Mouse (Mus musculus) lung, postnatal 36 days (tissue): ENCODE measurements around the gene Tbc1d9b.
A peak's percentile ranks its signal among the peaks of the same experiment; 100 is the strongest.
"Not testable (repeated sequence)": the region's sequence is repeated elsewhere in the genome, so short reads cannot be mapped to it uniquely, and the experiment has no call there.

Source experiments
- DNase-seq: peaks from one replicate; pipeline ENCODE4 v3.0.0; 2022; ENCODE audit warnings: mixed read lengths

Tbc1d9b gene

DNA sequence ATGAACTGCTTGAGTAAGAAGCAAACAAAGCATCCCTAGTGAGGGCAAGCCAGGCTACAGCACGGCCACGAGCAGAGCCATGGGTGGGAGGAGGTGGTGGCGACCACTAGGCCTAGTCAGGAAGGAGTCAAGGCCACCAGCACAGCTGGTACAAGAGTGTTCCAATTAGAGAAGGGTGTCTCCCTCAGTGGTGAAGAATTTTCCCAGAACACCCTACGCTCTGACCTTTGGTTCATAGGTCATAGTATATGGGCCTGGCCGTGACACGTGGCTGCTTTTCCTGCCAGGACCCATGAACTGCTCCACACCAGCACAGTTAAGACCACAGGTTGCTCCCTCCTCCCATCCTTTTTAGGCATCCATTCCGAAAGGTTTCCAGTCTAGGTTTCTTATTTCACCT, 8.4 kb downstream of the Tbc1d9b start:
- DNase-seq = no peak

DNA sequence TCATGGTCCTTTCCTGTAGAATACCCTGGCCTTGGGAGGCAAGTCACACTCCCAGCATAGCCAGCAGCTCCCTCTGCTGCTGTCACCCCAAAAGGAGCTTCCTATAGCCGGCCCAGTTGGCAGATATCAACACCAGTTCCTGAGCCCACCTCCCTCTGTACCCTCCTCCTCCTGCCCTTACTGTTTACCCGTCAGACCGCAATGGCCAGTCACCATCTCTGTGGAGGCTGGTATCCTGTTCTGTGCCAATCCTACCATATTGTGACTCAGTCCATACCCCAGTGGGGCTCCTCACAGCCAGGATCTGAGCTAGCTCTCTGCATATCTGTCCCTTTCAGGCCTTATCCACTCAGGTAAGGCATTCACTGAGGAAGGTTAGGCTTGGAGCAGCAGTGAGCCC, 14.3 kb downstream of the Tbc1d9b start:
- DNase-seq = no peak

DNA sequence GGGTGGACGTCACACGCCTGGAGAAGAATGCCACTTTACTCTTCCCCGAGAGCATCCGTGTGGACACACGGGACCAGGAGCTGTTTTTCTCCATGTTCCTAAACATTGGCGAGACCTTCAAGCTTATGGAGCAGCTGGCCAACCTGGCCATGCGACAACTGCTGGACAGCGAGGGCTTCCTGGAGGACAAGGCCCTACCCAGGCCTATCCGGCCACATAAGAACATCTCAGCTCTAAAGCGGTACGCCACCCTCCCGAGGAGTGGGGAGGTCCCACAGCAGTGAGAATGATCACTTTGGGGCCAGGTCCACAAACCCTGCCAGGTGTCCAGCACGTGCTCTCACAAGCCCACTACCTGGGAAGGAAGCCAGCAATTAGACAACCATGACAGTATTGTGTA, 14.9 kb downstream of the Tbc1d9b start:
- DNase-seq = no peak

DNA sequence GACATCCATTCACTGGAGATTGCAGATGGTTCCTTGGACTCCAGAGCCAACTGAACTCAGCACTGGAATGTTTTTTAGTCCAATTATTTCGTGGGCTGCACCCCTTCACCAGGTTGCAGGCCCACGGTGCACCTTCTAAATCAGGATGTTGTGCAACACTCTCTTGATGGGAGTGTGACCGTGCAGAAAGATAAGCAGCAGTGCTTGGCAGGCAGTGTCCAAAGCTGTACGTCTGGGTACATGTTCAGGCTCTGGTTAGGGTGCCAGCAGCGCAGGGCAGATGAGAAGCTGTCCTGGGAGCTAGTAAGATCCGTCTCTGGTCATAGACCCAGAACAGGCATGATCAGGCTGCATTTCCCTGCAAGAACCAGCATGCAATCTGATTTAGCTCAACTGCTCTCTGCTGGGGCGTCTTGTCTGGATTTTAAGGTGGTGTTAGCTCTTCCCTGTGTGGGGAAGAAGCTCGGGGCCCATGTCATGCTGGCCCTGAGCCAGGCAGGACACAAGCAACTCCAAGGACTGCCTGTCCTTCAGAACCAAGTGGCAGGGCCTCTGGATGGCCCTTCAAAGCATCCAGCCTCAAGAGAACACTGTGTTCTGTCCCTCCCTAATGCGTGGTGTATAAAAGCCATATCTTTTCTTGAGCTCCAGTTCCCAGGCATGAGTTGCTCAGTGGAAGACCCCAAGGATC, 16.2 kb downstream of the Tbc1d9b start:
- DNase-seq = peak; percentile 56

DNA sequence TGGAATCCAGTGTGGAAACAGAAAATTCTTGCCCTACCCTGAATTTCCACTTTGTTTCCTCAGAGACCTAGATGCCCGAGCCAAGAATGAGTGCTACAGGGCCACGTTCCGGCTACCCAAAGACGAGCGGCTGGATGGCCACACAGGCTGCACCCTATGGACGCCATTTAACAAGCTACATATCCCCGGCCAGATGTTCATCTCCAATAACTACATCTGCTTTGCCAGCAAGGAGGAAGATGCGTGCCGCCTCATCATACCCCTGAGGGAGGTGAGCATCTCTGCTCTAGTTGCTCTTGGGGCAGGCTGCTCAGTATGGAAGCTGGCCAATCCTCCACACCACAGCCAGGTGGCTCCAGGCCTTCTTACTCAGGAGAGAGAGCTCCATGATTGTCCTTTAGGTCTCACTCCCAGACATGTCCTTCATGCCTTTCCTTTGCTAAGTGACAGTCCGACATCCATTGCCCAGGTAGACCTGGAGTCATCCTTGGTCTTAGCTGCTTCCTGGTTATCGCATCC, 16.8 kb downstream of the Tbc1d9b start:
- DNase-seq = no peak

DNA sequence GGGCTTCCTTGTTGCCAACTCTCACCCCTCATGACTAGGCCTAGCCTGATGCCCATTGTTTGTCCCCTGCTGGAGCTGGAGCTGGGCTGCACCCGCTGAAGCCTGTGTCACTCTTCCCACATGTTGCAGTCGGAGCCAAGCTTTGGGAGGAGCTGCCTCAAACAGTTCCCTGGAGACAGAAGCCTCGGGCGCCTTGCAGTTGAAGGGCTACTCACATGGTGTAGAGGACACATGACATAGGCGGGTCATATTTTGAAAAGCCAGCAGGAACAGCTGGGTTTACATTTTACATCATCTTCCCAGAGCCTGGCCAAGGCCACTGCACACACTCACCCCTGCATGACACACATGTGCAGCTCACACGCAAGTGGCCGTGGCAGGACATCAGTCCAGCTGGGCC, 18.0 kb downstream of the Tbc1d9b start:
- DNase-seq = peak; percentile 56

DNA sequence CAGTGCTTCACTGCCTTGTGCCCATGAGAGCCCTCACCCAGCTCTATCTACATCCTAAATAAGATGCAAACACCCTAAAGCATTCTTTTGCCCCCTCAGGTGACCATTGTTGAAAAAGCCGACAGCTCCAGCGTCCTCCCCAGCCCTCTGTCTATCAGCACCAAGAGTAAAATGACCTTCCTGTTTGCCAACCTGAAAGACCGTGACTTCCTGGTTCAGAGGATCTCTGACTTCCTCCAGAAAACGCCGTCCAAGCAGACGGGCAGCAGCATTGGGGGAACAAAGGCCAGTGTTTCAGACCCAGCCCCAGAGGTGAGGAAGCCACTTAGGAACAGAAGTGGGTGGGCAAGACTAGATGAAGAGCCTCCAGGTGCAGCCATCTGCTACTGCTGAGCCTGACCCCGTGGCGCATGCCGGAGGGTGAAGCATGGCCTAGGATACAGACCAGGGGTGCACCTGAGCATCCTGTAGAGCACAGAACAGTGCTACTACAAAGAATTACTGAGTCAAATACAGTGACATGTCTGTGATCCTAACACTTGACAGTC, 18.5 kb downstream of the Tbc1d9b start:
- no peak for DNase-seq

DNA sequence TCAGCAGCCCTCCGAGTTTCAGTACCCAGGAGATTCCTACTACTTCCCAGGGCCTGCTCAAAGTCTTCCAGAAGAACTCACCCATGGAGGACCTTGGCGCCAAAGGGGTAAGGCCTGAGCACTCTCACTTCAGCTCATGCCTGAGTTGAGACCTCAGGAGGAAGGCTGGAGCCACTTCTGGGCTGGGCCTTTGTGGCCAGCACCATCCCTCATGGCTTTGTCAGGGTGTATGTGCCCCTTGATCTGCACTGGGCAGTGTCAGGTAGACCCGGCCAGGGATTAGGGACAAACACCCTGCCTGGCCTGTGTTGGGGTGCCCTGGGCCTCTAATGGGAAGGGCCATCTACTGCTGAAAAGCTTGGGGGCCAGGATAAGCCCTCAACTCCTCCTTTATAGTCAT, 20.2 kb downstream of the Tbc1d9b start:
- DNase-seq = no peak

DNA sequence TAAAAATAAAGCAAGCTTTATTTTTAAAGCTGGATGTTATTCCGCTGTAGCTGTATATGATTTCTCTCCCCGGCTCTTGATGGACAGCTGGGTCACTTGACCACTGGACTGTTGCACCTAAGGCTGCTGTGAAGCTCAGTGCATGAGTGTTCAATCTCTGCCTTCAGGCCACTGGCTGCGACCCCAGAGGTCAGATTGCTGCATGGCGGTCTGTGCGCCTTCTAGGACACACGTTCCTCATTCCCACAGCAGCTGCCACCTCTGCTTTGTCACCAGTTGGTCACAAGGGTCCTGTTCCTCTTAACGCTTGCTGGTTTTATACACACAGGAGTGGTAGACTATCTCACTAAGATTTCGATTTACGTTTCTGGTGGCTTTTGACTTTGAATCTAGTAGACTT, 23.0 kb downstream of the Tbc1d9b start:
- peak; percentile 51 for DNase-seq

DNA sequence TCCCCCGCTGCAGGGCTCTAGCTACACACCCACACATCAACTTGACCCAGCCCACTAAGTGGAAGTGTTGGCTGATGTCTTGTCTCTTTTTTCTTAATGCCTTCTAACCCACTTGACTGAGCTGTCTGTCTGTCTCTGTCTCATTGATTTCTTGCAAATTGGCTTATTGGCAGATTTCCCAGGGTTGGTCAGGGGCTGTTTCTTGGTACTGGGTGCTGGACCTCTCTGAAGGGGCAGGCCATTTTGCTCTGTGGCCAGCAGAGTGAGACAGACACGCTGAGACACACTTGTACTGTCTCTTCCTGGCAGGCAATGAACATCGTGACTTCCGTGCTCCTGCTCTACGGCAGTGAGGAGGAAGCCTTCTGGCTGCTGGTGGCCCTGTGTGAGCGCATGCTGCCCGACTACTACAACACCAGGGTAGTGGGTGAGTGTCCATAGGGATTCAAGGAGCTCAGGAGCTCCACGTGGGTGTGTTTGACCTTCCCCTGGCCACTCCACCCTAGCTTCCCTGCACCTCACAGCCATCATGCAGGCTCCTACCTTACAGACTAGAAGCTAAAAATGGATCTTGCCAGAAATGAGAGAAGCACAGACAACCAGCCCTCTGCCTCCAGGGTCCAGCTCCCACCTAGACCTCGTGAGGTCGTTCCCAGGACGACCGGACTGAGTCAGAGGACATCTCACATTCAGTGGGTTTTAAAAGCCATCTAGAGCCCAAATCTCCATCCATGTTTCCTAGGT, 23.8 kb downstream of the Tbc1d9b start:
- DNase-seq = peak; percentile 71

DNA sequence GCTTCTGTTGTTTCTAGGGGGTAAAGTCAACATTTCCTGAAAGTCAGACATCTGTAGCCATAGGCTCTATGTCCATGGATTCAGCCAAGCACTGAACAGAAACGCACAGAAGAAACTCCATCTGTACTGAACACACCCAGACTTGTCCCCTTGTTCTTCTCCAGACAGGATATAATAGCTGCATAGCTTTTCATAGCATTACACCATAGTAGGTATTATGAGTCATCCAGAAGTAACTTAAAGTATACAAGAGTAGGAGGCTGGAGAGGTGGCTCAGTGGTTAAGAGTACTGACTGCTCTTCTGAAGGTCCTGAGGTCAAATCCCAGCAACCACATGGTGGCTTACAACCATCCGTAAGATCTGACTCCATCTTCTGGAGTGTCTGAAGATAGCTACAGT, 24.6 kb downstream of the Tbc1d9b start:
- no peak for DNase-seq

DNA sequence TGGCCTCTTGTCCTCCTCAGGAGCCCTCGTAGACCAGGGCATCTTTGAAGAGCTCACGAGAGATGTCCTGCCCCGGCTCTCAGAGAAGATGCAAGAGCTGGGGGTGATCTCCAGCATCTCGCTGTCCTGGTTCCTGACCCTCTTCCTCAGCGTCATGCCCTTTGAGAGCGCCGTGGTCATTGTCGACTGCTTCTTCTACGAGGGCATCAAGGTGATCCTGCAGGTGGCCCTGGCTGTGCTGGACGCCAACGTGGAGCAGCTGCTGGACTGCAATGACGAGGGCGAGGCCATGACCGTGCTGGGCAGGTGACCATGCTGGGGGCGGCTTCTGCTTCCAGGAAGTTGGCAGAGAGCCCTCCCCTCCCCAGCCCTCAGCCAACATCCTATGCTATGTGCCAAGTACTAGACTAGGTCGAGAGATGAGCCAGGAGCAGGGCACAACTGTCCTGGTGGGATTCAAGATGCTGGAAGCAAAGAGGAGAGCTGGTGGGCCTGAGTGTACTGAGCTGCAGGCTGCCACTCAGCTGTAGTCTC, 25.6 kb downstream of the Tbc1d9b start:
- DNase-seq = no peak

DNA sequence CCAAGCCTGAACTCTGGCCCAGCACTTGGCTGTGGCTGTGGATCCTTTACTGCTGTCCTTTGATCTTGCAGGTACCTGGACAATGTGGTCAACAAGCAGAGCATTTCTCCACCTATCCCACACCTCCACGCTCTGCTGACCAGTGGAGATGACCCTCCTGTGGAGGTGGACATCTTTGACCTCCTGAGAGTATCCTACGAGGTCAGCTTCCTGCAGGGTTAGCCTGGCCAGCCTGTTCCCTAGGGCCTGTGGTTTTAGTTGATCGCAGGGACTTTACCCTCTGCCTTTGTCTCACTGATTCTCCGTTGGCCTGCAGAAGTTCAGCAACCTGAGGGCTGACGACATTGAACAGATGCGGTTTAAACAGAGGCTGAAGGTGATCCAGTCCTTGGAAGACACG, 27.1 kb downstream of the Tbc1d9b start:
- no peak for DNase-seq

DNA sequence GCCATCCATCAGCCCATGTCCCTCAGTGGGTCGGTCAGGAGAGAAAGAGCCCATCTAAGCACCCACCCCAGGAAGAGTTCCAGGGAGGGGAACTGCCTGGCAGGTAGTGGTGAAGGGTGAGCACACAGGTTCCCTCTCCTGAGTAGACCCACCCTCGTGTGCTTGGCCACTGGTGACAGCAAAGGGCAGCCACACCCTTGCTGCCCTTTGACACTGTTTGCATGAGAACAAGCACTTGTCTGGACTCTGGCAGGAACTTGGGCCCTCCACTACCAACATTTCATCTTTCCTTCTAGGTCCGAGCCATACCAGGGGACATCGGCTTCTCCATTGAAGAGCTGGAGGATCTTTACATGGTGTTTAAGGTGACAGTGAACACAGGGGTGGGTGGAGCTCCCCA, 28.2 kb downstream of the Tbc1d9b start:
- DNase-seq = no peak

DNA sequence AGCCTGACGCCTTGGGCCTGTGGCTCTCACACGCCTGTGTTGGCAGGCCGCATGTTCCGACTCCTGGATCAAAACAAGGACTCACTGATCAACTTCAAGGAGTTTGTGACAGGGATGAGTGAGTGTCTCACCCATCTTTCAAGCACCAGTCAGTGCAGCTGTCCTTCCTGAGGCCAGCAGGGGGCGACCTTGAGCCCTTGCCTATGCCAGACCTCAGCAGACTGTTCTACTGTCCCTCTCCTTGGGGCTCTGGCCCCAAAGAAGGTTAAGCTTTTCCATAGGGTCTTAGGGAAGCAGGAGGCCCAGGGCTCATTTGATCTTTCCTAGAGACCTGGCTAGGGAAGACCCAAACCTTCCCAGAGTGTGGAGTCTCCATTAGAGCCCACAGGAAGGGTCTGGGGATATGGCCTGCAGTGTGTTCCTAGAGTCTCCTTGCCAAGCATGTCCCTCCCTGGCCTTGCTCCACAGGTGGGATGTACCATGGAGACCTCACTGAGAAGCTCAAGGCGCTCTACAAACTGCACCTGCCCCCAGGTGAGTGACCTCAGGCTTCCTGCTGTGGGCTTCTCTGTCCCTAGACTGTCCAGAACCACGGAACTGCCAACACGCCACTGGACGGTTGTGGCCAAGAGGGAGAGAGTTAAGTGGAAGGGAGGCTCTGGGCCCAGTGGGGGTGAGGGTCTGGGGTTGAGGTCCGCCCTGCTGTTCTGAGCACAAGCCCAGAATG, 30.5 kb downstream of the Tbc1d9b start:
- DNase-seq = peak; percentile 78

DNA sequence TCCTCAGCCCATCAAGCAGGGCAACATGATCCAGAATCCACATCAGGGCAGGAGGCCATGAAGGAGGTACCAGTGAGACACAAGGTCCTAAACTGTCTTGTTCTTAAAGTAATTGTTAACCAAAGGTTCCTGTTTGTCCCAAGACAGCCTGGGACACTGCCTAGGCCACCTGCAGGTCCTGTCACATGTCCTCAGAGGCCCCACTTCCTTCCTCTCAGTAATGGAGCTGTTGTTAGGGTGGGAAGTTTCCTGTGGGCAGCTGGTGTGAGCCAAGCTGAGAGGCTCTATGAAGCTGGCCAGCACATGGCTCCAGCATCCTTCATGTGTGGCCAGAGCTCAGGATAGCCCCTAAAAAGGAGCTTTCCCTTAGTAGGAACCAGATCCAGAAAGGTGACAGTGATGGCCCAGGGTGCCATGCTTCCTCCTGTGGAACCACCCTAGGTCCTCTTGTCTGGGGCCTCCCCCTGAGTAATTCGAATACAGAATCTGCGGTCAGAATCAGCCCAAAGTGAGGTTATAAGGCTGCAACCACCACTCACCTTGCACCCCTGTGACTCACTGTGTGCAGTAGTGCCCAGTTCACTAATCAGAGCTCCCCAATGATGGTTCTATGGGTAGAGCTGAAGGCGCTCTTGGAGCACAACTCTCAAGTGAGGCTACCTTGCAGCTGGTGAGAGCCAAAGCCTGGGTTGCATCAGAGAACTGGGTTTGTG, 31.3 kb downstream of the Tbc1d9b start:
- no peak for DNase-seq

DNA sequence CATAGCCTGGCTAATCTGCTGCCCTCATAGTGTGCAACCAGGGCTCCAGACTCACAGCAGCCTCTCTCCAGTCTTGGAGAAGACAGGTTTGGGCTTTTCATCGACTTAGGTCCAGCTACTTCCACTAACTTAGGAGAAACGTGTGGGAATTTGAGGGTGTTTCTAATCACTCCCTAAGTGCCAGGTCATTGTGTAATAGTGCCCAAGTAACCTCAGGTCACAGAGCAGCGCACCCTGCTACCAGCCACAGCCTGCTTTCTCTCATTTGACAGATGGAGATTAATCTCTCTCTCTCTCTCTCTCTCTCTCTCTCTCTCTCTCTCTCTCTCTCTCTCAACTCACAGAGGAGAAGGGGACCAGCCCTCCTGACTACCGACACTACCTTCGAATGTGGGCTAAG, 37.2 kb downstream of the Tbc1d9b start:
- DNase-seq = no peak

DNA sequence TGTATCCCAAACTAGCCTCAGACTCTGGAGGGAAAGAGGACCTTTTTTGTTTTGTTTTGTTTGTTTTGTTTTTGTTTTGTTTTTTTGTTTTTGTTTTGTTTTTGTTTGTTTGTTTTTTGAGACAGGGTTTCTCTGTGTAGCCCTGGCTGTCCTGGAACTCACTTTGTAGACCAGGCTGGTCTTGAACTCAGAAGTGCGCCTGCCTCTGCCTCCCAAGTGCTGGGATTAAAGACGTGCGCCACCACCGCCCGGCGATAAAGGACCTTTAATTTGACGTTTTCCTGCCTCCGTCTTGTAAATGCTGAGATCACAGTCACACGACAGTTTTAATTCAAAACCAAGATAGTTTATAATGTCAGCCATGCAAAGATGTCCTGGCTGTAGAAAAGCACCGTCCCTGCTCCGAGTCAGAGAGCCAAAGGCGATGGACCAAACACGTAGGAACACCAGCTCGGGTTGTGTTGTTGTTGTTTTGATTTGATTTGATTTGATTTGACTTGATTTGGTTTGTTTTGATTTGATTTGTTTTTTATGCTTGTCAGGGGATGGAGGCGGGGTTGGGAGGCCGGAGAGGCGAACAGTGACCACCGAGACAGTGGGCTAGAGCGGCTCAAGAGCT, 43.0 kb downstream of the Tbc1d9b start, which contains the start of gene Mrnip:
TSS of gene Mrnip (plus strand) at position 334 of the 619 bp plus-strand sequence.
- DNase-seq = not testable (repeated sequence)

DNA sequence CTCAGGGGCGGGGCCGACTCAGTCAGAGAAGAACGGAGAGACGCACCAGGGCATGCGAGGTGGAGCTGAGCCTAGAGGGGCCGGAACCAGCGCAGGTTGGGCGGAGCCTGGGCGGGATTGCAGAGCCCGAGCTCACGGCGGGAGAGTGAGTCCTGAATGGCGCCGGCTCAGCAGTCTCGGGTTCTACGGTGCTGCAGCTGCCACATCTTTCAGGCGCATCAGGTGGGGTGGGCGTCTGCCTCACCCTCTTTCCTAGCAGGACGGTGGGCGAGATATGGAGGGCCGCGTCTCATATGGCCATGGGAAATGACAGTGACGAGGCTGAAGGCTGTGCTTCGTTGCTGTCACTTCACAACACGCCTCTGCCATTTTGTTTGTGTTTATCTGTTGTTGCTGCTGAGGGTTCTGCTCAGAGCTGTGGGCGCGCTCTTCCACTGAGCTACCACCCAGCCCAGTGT, 43.6 kb downstream of the Tbc1d9b start:
- peak; percentile 100 for DNase-seq

DNA sequence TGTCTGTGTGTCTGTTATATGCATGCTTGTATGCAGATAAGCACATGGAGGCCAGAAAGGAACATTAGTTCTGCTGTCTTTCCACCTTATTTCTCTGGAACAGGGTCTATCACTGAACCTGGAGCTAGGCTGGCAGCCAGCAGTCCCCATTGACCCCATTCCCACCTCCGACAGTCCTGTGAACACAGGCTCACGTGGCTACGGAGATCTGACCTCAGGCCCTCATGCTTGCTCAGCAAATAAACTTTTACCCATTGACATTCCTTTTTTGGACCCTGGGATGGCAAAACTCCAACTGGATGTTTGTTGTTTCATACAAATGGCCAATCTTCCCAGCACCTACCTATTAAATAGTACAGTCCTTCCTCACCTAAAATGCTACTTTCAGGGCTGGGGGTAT, 45.2 kb downstream of the Tbc1d9b start:
- no peak for DNase-seq

DNA sequence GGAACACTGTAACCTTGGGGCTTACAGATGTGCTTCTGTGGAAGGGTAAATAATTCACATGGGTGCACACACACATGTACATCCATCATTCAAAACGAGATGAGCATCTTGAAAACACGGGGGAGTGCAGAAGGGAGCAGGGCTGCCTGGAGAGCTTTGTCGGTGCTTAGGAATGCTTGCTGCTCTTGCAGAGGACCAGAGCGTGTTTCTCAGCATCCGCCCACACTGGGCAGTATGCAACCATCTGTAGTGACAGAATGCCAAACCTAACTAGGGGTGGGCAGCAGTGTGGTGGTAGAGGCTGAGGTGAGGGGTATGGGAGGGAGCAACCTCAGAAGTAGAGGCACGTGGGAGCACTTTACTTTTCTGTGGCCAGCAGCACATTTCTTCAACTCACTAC, 45.9 kb downstream of the Tbc1d9b start:
- no peak for DNase-seq
